Mouse (Mus musculus): ENCODE results near the gene Egf.
"Not testable (repeated sequence)": the region's sequence is repeated elsewhere in the genome, so short reads cannot be mapped to it uniquely, and the experiment has no call there.

Egf gene

DNA sequence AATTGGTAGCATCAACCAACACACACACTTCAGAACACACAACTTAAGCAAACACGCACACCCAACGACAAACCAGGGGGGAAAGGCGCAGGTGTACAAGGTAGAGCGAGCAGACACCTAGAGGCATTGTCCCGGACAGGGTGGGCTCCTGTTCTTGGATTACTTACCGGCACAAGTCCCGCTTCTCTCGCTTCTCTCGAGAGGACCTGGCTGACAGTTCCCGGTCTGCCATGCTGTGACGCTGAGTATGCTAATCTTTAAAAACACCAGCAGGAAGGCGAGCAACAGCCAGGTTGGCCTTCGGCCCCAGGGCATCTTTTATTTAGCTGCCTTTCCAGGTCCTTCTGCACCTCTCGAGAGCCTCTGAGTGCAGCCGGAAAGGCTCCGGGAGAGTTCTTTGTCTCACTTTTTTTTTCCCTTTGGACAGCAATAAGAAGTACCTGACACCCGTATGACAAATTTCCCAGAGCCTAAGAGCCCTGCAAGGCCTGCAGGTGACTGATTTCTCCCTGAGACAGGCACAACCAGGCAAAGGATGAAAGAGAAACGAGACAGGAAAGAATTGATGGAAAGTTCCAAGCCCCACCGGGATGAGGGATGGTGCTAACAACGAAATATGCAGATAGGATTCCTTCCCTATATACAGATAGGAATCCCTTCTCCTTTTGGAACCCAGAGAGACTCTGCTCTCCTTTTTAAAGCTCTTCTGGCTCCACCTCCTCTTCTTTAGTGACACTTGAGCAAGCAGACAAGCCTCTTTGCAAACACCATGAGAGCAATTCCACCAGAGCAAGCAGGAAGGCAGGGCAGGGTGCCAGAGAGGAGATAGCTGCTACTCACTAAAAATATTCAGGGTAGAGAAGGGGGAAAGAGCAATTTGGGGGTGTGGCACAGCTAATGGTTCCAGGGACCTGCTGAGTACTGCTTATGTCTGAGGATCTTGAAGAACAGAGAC is at the start of gene Egf:
Gene Egf, minus strand, starts transcription at position 667 of the 955 bp plus-strand sequence.
- no peak for DNase-seq (ENCODE audit: low read depth, low spot score)

DNA sequence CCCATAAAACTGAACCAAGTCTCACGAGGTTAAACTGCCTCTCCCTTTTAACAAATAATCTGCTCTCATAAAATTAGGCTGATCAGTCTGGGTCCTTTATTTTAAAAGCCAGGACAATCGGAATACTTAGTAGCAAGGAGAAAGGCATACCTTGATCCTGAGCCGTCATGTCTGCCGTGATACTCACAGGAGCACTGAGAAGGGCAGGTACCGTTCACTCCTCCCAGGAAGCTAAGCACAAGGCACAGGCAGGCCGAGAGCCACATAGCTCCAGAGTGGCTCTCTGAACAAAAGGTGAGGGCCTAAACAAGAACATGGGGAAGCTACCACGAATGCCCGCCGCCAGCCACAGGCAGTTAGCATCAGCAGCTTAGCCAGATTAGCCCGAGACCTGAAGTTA is 48.6 kb upstream of the Egf start, which contains the start of gene Lrit3:
Gene Lrit3, minus strand, starts transcription at position 266 of the 400 bp plus-strand sequence.
- DNase-seq (ENCODE audit: low read depth, low spot score): no peak

GRCm38 (mm10) chr3:129799011-129799410 is 43.9 kb upstream of the Egf start:
- DNase-seq (ENCODE audit: low read depth, low spot score): no peak

GRCm38 (mm10) chr3:129798551-129798950 is 43.4 kb upstream of the Egf start:
- DNase-seq (ENCODE audit: low read depth, low spot score): no peak

DNA sequence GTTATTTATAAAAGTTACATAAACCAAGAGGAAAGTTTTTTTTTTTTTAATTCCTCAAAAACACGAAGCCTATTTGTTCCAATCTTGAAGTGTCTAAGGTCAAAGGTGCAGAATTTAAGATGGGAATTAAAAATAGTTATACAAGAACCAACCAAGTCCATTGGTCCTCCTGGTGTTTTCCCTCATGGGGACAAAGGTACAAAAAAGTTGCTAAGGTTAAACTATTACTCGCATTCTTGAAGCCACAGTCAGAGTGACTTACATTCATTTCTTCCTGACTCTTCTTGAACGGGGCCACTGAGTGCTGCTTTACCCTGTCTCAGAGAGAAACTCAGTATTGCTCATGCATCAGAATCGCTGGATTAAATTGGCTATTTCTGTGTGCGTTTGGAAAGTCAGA is 42.2 kb upstream of the Egf start:
- no peak for DNase-seq (ENCODE audit: low read depth, low spot score)

GRCm38 (mm10) chr3:129793801-129794200 is 38.7 kb upstream of the Egf start:
- DNase-seq (ENCODE audit: low read depth, low spot score): no peak

DNA sequence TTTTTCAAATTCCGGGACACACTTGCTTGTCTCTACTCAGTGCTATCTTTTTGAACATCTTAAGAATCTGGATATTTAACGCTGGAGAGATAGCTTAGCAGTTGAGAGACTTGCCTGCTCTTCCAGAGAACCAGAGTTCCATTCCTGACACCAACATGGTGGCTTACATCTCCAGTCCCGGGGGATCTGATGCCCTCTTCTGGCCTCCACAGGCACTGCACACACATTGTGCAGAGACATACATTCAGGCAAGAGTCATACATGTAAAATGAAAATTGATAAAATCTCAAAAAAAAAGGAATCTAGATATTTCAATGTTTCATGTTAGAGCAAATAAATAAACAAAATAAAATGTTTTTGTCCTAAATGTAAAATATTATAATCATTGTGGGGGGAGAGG is 27.6 kb upstream of the Egf start:
- no peak for DNase-seq (ENCODE audit: low read depth, low spot score)

DNA sequence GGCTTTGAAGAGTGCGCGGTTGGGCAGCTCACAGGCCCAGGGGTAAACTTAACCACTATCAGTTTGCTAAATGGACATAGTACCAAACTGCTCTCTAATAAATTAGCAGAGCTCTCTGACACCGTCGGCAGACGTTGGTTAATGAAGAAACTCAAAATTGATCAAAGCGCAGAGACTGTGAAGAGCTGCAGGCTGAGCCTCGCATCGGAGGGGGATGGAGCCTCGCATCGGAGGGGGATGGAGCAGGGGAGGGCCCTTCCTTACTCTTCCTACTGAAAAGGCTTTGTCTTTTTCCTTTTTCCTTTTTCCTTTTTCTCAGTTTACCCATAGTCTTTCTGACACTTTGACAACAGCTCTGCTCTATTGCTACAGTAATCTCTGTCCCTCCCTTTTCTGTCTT is 26.3 kb upstream of the Egf start:
- DNase-seq (ENCODE audit: low read depth, low spot score): no peak

- DNase-seq (ENCODE audit: low read depth, low spot score): no peak
Measured at GRCm38 (mm10) chr3:129771210-129771609, 16.1 kb upstream of the Egf start.

- DNase-seq (ENCODE audit: low read depth, low spot score): no peak
Measured at GRCm38 (mm10) chr3:129766971-129767794, 12.1 kb upstream of the Egf start.

- DNase-seq (ENCODE audit: low read depth, low spot score): no peak
Measured at GRCm38 (mm10) chr3:129766106-129766505, 11.0 kb upstream of the Egf start.

DNA sequence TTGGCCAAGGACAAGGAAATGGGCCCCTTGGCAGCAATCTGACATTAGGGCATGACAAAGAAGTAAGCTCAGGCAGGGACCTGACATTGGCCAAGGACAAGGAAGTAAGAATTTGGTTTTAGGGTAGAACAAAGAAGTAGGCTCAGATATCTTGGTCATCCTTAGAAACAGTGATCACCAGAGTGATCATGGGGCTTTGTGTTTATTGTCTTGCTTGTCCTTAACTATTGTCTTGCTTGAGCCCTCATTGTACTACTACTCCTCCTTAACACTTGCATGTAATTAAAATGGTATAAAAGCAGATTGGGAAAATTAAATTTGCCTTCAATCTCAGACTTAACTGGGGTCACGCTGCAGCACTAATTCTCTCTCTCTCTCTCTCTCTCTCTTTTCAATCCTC is 2.5 kb upstream of the Egf start:
- not testable (repeated sequence) for DNase-seq (ENCODE audit: low read depth, low spot score)

DNA sequence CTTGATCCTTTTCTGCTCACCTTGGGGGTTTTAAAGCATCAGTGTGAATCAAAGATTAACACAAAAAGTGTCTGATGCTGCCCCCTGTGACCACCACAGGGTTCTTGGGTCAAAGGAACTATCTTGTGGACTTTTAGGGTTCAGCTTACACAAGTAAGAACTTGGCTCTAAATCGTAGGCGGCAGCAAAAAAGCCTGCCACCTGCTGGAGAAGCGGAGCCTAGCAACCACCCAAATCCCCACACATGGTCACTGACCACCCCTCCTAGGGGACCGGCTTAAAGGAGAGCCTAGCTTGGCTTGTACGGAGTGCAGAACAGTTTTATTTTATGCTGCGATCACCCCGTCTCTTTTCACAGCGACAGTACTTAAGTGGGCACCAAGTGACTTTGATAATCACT is 10.3 kb downstream of the Egf start:
- no peak for DNase-seq (ENCODE audit: low read depth, low spot score)

DNA sequence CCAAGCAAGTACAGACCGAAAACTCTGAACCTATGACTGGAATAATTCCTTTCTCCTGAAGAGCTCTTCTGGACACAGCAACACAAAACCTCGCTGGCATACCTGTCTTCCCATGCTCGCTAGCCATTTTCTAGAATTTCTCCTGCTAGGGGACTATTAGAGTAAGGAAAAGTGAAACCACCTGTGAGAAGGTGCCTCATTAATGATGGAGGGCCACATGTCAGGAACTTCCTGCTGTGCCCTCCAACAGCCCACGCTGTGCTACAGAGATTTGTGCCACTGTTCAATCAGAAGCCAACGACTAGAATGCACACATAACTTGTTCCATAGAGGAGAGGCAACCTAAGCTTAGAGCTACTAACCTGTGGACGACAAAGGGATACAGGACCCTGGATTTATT is 12.3 kb downstream of the Egf start:
- DNase-seq (ENCODE audit: low read depth, low spot score): no peak

DNA sequence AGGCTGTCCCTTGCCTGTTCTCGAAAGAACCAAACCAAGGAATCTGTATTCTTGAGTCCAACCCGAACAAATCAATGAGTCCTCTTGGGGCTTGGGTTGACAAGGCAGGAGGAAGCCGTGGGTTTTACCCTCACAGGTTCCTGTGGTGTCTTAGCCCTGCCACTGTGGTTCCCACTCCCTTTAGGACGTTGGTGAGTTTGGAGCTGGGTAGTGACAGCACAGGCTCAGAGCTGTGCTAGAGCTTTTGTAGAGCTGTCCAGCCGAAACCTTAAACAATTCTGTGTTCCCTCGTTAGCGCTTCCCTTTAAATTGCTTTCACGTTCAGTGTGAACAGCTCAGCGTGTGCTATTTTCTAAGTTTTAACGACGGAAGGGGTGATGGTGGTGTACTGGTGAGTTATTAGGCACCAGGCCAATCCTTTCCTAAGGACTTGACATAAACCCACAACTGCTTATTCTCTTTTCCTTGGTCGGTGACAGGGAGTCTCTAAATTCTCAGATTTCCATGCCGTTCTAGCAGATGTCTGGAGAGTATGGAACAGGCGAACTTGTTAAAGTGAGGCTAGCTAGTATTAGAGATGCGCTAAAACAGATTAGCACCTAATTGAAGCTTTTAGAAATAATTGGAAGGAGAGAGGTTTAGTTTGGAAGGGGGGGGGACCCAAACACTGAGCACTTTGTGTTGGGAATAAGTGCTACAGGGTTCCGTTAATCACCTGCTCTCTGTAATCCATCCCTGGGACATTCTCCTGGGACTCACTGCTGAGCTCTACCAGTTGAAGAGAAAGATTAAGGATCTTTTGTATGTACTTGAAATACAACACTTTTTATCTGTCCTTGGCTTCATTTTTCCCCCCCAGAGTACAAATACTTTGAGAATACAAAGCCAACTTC is 16.6 kb downstream of the Egf start:
- DNase-seq (ENCODE audit: low read depth, low spot score): no peak

GRCm38 (mm10) chr3:129731636-129732035 is 23.5 kb downstream of the Egf start:
- no peak for DNase-seq (ENCODE audit: low read depth, low spot score)

- DNase-seq (ENCODE audit: low read depth, low spot score): no peak
Measured at GRCm38 (mm10) chr3:129730426-129730825, 24.7 kb downstream of the Egf start.

- no peak for DNase-seq (ENCODE audit: low read depth, low spot score)
Measured at GRCm38 (mm10) chr3:129729916-129730315, 25.2 kb downstream of the Egf start.

DNA sequence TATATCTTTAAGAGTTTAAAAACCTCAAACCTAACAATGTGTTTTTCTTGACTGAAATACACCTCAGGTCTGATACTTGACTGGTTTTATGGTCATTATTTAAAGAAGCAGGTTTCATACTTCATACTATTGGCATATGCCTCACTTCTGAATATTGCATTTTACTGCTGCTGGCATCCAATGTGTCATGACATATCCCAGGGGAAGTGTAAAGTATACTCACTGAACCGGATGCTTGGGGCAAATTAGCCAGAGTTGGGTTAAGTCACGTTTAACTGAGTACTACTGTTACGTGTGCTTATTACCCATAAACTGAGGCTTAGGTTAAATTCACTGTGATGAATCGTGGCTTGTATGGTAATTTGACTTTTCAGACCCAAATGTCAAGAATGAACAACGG is 29.5 kb downstream of the Egf start:
- DNase-seq (ENCODE audit: low read depth, low spot score): no peak

DNA sequence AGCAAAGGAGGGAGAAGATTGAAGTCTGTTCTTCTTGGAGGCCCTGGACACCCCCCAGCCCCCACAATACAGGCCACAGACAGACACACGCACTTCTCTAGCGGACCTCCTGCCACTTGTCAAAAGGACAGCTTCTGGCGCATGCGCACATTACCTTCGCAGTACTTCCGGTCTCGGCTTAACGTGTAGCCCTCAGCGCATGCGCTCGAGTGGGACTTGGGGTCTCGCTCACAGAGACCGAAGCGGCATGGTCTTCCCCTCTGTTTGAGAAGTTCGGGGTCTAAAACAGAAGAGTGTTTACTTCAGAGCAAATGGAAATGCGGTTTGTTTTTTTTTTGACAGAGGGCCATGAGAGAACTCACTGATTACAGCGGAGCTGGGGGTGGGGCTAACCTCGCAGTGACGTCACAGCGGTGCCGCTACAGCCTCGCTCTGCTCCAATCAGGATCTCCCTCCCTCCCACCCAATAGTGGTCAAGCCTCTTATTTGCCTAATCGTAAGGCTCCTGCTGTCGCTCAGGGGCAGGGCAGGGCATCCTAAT is 30.1 kb downstream of the Egf start:
- DNase-seq (ENCODE audit: low read depth, low spot score): peak; percentile 95

DNA sequence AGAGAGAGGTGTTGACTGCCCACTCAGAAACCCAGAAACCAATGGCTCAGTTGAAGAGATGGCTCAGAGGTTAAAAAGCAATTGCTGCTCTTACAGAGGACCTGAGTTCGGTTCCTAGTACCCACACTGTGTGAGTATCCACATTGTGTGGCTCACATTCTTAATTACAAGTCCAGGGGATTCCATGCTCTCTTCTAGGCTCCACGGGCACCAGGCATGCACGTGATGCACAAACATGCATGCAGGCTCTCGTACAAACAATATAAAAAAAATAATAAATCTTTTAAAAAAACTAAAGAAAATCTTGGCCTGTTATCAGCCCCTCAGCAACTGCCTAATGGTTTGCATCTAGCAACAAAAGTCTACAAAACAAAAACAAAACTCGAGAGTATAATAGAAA is 30.6 kb downstream of the Egf start:
- no peak for DNase-seq (ENCODE audit: low read depth, low spot score)

Measured in telencephalon, adult 2 months (tissue).